Mouse (Mus musculus) liver, embryonic 14.5 days (tissue): ENCODE measurements around the gene Axl.
A peak's percentile ranks its signal among the peaks of the same experiment; 100 is the strongest.

Experiments used
- CTCF ChIP-seq: IDR thresholded peaks from 2 replicates; pipeline ENCODE4 v1.5.1; 2016; ENCODE audit warnings: antibody characterized with exemption, low read depth, control low read depth
- EP300 ChIP-seq: IDR thresholded peaks from 2 replicates; pipeline ENCODE4 v1.6.1; 2016; ENCODE audit warnings: antibody characterized with exemption, low read depth

DNA sequence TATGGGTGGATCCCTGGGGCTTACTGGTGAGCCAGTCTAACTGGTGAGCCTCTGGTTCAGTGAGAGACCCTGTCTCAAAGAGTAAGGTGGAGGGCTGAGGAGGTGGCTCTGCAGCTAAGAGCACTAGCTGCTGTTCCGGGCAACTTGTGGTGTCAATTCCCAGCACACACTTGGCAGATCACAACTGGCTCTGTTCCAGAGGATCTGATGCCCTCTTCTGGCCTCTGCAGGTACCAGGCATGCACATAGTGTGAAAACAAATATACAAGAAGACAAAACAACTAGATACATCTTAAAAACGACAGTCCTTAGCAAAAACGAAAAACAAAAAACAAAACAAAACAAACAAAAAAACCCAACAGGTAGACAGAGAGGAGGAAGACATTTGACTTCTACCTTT is 5.2 kb upstream of the Axl start:
- no peak for TF ChIP-seq EP300
- 0 out of 2 replicates have a peak, but pooled peaks have one; percentile 22 for TF ChIP-seq CTCF
